Mouse (Mus musculus): ENCODE data around the gene Abcd4. TPM values are rescaled to one million over a fixed set of nuclear protein-coding genes. Genes with fewer than 3 reads are reported as not detected.

Gene Abcd4
- polyA plus RNA-seq, 1 experiment = 24.8 TPM

DNA sequence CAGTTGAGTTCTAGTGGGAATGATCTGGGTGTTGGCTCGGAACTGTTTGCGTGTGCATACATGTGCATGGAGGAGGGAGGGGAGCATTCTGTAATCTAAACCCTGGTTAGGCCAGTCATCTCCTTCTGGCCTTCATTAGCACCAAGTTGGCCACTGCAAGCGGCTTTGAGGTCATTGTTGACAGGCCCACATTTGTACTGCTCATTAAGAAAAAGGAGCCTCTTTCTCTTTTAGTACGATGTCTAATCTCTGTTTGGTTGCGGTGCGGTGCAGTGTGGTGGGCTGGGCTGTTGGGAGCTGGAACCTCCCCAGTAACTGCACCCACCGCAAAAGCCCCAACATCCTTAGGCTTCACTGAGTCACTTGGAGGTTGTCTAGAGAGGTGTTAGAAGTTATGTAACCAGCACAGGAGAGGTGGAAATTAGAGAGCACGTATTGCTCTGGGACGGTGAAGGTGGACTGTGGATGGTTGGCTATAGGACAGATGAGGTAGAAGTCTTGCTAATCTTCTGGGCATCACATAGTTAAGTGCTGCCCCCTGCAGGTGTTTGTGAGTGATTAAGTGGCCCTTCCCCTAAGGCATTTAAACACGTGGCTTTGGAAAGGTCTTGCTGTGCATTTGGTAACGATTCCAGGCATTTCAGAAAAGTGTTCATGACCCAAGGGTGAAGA is 39.3 kb downstream of the Abcd4 start:
- Histone ChIP-seq H3K4me1 (ENCODE audit: control insufficient read depth, insufficient read depth, low read length) (no peaks in the 10 kb centered on the region), H3K4me3 (ENCODE audit: insufficient read depth, low read length) (no peak overlapping the region), H3K27ac (ENCODE audit: insufficient read depth, low read length) (no peak overlapping the region)
- TF ChIP-seq CTCF (IDR thresholded peaks at IDR 0.05; ENCODE audit: extremely low read depth, insufficient read depth, low read length) (peak; percentile 28; the same call in 1 of the 2 replicates), POLR2A (IDR thresholded peaks at IDR 0.05; ENCODE audit: extremely low read depth, insufficient read depth, low read length) (no peak)

DNA sequence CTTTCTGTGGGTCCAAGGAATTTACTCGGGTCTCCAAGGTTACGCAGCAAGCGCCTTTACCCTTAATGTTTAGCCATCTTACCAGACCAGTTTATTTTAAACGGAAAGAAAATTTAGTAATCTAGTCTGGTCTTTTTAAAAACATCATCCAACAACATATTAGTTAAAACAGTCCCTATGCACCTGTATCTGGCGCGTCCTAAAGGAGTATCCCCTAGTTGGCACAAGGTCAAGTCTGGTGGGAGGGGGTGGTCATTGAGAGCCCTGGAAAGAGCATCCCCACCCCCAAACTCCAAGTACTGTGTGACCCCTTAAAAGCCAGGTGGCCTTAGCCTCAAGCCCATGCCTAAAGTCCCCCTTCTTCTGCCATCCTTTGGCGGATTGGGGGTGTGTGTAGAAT is 44.1 kb downstream of the Abcd4 start:
- no peak overlapping the region for H3K27ac ChIP-seq (ENCODE audit: insufficient read depth, low read length)
- H3K4me1 ChIP-seq (ENCODE audit: control insufficient read depth, insufficient read depth, low read length) = no peaks in the 10 kb centered on the region
- TF ChIP-seq CTCF (IDR thresholded peaks at IDR 0.05; ENCODE audit: extremely low read depth, insufficient read depth, low read length) (no peak), POLR2A (IDR thresholded peaks at IDR 0.05; ENCODE audit: extremely low read depth, insufficient read depth, low read length) (no peak)
- no peak overlapping the region for H3K4me3 ChIP-seq (ENCODE audit: insufficient read depth, low read length)

DNA sequence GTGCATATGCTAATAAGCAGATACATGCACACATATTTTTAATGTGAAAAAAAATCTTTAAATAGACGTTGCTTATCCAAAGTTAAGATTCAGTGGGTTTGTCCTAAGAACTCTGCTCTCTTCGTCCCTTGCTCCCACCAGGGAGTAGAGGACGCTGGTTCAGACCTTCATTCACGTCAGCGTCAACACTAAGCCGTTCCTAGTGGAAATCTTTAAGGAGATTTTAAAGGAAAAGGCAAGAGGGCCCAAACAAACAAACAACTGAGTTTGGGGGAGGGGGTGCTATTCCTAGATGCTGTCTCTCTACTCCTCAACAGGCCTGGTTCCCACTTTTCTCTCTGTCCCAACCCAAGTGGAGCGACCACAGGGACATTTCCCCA is 44.9 kb downstream of the Abcd4 start:
- TF ChIP-seq CTCF (IDR thresholded peaks at IDR 0.05; ENCODE audit: extremely low read depth, insufficient read depth, low read length) = no peak
- no peak for TF ChIP-seq POLR2A (IDR thresholded peaks at IDR 0.05; ENCODE audit: extremely low read depth, insufficient read depth, low read length)
- Histone ChIP-seq H3K27ac (ENCODE audit: insufficient read depth, low read length) (no peak overlapping the region), H3K4me1 (ENCODE audit: control insufficient read depth, insufficient read depth, low read length) (no peaks in the 10 kb centered on the region), H3K4me3 (ENCODE audit: insufficient read depth, low read length) (no peak overlapping the region)

DNA sequence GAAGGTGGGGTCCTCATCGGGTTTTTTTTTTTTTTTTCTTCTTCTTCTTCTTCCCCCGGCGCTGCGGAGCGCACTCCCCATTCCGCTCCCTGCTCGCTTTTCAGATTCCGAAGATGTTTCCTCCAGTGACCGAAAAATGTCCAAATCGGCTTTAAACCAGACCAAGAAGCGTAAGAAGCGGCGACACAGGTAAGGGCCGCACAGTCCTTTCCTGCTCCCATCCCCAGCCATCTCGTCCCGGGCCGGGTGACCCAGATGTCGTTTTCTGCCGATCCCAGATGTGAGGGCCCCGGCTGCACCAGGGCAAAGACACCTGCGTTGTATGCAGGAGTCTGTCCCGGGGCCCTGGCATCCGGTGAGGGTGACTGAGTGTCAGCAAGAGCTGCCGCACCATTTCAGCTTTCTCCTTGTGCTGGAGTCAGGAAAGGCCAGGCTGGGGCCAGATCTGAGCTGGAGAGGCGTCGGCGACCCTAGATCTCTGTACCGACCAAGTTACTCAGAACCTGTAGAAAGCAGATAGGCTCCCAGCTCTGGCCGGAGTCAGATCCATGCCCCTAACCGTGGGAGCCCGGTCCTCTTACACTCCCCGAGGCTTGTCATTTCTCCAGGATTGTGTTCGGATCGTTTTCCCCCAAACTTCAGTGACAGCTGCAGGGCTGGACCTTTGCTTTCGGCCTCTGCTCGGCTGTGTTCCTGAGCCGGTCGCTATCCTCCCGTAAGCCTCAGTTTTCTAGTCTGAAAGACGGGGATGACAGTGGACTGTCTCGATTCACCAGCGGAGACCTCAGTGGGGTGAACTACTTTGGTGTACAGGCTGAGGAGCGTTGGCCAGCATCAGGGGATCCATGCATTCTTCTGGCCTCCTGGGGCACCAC is 45.5 kb downstream of the Abcd4 start:
- Histone ChIP-seq H3K4me3 (ENCODE audit: insufficient read depth, low read length) (no peak overlapping the region), H3K4me1 (ENCODE audit: control insufficient read depth, insufficient read depth, low read length) (no peaks in the 10 kb centered on the region), H3K27ac (ENCODE audit: insufficient read depth, low read length) (no peak overlapping the region)
- TF ChIP-seq POLR2A (IDR thresholded peaks at IDR 0.05; ENCODE audit: extremely low read depth, insufficient read depth, low read length) (no peak), CTCF (IDR thresholded peaks at IDR 0.05; ENCODE audit: extremely low read depth, insufficient read depth, low read length) (no peak)

DNA sequence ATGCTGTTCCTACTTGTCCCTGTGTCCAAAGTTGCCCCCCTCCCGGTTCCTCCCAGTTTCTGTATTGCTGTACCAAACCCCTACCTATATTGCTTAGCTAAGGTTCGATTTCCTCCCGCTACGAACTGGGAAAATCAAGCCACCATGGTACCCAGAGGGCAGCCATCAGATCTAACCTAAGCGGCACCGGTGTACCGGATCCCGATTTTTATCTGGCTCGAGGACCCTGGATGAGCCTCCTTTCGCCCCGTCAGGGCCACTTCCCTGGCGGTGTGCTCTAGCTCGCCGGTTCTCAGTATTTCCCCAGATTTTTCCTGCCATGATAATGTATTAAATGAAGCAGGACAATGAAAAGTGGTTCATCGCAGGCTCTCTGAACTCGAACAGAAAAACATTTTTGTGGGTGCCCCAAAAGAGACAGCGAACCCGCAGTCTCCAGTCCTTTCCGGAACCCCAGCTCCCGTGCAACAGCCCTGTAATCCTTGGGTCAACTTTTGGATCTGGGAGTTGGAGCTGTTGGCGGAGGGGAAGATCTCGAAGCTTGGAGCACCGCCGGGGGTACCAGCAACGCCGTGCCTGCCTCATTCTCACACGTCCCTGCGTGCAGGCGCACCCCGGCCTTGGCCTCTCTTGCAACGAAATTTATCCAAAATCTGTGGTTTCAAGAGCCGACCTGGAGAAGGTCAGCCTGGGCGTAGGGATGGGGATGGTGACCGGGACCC is 46.4 kb downstream of the Abcd4 start:
- TF ChIP-seq POLR2A (IDR thresholded peaks at IDR 0.05; ENCODE audit: extremely low read depth, insufficient read depth, low read length) (no peak), CTCF (IDR thresholded peaks at IDR 0.05; ENCODE audit: extremely low read depth, insufficient read depth, low read length) (no peak)
- Histone ChIP-seq H3K4me3 (ENCODE audit: insufficient read depth, low read length) (no peak overlapping the region), H3K4me1 (ENCODE audit: control insufficient read depth, insufficient read depth, low read length) (no peaks in the 10 kb centered on the region), H3K27ac (ENCODE audit: insufficient read depth, low read length) (no peak overlapping the region)

DNA sequence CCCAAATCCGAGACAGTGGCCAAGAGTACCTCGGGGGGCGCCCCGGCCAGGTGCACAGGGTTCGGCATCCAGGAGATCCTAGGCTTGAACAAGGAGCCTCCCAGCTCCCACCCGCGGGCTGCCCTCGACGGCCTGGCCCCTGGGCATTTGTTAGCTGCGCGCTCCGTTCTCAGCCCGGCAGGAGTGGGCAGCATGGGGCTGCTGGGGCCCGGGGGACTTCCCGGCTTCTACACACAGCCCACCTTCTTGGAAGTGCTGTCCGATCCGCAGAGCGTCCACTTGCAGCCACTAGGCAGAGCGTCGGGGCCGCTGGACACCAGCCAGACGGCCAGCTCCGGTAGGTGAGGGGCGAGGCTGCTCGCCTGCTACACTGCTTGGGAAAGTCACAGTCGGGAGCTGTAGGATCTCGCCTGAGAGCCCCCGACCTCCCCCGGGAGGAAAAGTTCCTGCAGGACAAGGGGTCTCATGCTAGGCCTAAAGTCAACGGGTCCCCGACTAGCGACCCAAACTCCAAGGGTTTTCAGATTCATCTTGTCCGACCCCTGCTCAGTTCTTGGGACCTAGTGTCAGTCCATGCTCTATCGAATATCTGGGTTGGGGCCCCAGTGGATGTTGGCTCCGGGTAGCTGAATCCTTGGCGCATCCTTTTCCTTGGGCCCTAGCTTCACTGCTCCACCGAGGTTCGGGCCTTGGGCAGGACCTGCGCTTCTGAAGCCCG is 47.1 kb downstream of the Abcd4 start:
- TF ChIP-seq CTCF (IDR thresholded peaks at IDR 0.05; ENCODE audit: extremely low read depth, insufficient read depth, low read length) (no peak), POLR2A (IDR thresholded peaks at IDR 0.05; ENCODE audit: extremely low read depth, insufficient read depth, low read length) (no peak)
- Histone ChIP-seq H3K4me3 (ENCODE audit: insufficient read depth, low read length) (no peak overlapping the region), H3K27ac (ENCODE audit: insufficient read depth, low read length) (no peak overlapping the region), H3K4me1 (ENCODE audit: control insufficient read depth, insufficient read depth, low read length) (no peaks in the 10 kb centered on the region)

DNA sequence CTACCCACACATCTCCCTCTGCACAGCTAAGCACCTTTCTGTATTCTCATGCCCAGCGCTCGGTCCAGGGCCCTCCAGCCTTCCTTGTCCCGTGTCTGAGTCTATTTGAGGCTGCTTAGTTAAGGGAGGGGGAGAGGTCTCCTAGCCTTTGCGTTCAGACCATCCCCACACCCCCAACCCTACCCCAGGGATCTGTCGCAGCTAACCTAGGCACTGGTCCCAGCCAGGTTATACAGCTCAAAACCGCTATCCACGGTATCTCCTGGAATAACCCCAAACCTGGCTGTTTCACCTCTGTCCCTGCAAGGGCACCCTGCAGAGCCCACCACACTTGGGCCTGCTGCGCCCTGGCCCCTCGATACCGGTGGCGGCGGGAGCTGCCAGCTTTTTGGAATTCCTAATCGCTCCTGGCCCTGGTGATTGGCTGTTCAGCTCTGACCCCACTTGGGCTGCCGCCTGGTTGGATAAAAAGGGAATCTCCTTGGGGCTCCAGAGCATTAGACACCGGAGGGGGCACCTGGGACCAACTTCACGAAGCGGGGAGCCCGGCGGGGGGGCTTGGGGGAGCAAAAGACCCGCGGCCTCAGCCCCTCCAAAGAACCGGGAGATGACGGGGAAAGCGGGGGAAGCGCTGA is 47.8 kb downstream of the Abcd4 start, which contains the start of gene Vsx2:
TSS of gene Vsx2 (plus strand) at position 427 of the 635 bp plus-strand sequence.
- no peak within 1 kb of the TSS for H3K4me3 ChIP-seq (ENCODE audit: insufficient read depth, low read length)
- H3K4me1 ChIP-seq (ENCODE audit: control insufficient read depth, insufficient read depth, low read length) = no peaks in the 10 kb centered on the region
- H3K27ac ChIP-seq (ENCODE audit: insufficient read depth, low read length) = no peak within 1 kb of the TSS
- TF ChIP-seq CTCF (IDR thresholded peaks at IDR 0.05; ENCODE audit: extremely low read depth, insufficient read depth, low read length) (no peak), POLR2A (IDR thresholded peaks at IDR 0.05; ENCODE audit: extremely low read depth, insufficient read depth, low read length) (no peak)

DNA sequence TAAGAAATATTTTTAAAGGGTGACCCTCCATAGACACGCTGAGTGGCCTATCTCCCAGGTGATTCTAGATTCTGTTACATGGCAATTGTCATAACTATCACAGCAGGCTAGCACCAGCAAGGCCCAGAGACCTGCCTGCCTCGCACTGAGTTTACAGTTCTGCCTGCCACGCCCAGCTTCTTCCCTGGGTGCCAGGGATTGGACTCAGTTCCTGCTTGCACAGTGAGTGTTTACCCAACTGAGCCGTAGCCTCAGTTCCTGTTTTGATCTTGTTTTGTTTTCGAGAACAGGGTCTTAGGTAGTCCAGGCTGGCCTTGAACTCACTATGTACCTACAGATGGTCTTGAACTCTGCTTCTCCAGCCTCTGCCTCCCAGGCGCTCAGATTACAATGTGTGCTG is 49.6 kb downstream of the Abcd4 start:
- H3K4me3 ChIP-seq (ENCODE audit: insufficient read depth, low read length) = no peak overlapping the region
- H3K4me1 ChIP-seq (ENCODE audit: control insufficient read depth, insufficient read depth, low read length) = no peaks in the 10 kb centered on the region
- no peak overlapping the region for H3K27ac ChIP-seq (ENCODE audit: insufficient read depth, low read length)
- TF ChIP-seq CTCF (IDR thresholded peaks at IDR 0.05; ENCODE audit: extremely low read depth, insufficient read depth, low read length) (no peak), POLR2A (IDR thresholded peaks at IDR 0.05; ENCODE audit: extremely low read depth, insufficient read depth, low read length) (no peak)

Data from cortical plate, adult 2 months (tissue).